Mouse (Mus musculus) megakaryocyte progenitor cell, adult 5-6 weeks (primary cell): ENCODE results near the gene Rpl13. TPM values are rescaled to one million over a fixed set of nuclear protein-coding genes. Genes with fewer than 3 reads are reported as not detected.

ENCODE experiments used
- ATAC-seq: replicated peaks from 2 replicates; pipeline ENCODE4 v1.8.0; 2016; ENCODE audit warnings: mild to moderate bottlenecking, moderate TSS enrichment, inconsistent platforms; ENCODE audit not compliant: poor library complexity
- total RNA-seq, 2 experiments: library from RNA; stranded (forward) in 1 of 2; stranded (reverse) in 1 of 2; fragments of 157-497, 149-512 nt in 1 of 2; fragments of 200-1000 nt in 1 of 2; gene quantifications; 2 replicates each; pipeline versions ENCODE4 v1.2.3 to v1.2.4; 2015 to 2017

The Rpl13 gene
- total RNA-seq, 2 experiments from 2014 or later, result 1,251 to 3,507 TPM

DNA sequence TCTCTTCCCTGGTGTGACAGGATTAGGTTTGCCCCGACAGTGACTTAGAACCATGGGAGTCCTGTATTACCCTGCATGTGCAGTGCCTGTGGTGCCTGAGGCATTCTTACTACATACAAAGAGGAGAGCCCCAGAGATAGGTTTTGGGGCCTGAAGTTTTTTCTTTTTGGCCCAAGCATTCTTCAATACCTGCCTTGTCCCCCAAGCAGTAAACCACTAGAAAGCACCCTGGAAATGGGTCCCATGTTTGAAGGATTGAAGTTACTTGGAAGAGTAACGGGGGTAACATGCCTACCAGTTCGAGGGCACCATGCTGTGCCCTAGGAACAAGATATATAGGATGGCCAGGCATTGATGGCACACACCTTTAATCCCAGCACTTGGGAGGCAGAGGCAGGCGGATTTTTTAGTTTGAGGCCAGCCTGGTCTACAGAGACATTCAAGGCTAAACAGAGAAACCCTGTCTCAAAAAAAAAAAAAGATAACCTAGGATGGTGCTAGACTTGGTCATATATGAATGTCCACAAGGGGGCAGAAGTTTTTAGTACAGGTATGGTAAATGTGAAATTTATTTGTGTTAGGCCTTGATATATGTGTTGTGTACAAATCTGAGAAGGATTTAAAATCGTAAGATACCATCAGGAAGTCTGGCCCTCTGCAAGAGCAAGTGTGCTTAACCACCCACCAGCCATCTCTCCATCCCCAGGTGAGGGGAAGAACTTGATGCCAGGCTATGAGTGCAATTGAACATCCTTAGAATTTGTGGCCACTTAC is 3.6 kb downstream of the Rpl13 start:
- ATAC-seq, result peak; percentile 19; the same call in 1 of the 2 replicates

DNA sequence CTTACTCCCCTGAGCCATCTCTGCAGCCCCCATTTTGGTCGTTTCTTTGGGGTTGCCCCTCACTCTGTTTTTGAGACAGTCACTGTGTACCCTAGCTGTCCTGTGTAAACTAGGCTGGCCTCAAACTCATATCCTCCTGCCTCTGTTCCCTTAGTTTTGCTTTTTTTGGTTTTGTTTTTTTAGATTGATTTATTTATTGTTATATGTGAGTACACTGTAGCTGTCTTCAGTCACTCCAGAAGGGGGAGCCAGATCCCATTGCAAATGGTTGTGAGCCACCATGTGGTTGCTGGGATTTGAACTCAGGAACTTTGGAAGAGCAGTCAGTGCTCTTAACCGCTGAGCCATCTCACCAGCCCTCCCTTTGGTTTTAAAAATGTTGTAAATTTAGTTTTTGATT is 4.4 kb downstream of the Rpl13 start:
- ATAC-seq, result no peak

DNA sequence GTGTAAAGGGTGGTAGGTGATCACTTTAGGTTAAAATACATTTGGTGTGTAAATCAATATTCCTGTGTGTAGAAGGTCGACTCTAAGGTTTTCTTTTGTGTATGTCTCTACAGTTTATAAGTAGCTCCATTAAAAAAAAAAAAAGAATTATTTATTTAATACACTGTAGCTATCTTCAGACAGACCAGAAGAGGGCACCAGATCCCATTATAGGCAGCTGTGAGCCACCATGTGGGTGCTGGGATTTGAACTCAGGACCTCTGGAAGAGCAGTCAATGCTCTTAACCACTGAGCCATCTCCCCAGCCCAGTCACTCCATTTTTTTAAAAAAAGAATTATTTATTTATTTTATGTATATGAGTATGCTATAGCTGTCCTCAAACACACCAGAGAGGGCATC is 5.9 kb downstream of the Rpl13 start:
- ATAC-seq, result no peak

DNA sequence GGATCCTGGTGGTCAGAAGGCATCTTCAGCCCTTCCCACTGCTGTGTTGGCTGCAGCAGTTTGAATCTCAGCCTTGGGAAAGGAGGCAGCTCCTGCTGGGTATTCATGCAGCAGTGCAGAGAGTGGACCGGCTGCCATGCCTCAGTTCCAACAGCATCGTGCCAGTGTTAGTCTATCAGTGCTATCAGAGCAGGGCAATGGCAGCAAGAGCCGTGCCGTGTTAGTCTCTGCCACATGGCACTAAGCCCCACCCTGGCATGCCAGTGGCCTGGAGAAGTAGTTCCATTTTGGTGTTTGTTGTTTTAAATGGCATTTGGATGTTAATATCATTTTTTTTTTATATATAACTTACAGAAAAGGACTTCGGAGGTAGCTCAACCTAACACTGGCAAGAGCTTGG is 6.8 kb downstream of the Rpl13 start:
- no peak for ATAC-seq

DNA sequence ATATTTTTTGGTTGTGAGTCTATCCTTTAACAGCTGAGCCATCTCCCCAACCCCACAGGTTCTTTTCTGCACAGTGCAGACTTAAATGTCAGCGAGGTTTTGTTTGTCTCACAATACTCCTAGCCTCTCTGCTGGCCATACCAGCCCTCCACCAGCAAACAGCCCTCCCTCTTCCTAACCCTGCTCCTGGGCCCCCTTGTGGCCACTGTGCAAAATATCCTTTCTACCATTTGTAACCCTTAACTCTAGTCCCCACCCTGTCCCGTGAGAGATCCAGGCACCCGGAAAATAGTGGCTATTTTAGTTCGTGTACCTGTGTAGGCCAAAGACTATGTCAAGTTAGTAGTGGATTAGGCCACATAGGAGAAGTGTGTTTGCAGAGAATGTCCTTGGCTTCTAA is 8.5 kb downstream of the Rpl13 start:
- ATAC-seq, result peak; percentile 79

DNA sequence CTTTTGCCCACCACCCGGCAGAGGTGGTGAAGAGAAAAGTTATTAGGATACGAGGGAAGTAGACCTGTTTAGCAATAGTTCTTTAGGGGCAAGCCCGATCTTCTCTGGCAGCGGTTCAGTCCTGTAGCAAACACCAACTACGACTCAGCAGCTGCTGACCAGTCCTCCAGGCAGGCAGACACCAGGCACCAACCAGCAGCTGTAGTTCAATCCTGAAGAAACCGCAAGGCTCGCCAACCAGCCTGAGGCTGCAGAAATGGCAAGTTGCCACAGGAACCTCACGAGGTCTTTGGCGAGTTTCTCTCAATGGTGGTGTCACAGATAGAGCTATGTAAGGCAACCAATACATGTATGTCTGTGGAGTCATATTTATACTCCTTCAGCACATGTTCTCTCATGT is 10.7 kb downstream of the Rpl13 start:
- no peak for ATAC-seq

DNA sequence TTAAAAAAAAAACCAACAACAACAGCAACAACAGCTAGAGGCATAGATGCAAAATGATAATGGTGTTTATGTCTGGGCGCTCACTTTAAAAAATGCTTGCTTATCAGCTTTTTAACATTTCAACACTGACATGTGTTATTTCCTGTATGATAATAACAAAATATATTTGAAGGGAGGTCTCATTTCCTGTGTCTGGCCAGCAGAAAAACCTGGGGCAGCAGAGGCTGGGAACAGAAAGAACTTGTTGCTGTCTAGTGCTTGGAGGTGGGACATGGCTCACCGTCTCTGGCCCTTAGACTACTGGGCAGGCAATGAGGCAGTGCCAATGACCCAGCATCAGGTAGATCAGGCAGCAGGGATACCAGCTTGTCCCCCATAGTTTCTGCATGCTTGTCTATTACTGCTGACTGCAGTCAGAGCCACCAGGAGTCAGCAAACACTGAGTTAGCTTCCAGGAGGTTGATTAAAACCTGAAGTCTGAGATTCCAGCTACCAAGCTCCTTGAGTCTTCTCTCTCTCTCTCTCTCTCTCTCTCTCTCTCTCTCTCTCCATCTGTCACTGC is 11.8 kb downstream of the Rpl13 start:
- ATAC-seq, result peak; percentile 12

DNA sequence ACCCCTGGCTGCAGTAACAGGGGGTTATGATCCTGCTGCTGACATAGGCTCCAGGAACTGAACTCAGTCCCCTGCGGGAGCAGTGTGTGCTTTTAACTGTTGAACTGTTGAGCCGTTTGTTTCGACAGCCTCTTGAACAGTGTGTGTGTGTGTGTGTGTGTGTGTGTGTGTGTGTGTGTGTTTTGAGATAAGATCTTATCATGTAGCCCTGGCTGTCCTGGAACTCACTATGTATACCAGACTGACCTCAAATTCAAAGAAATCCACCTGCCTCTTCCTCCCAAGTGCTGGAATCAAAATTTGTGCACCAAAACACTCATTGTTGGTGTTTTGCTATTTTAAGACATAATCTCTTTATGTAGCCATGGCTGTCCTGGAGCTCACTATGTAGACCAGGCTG is 12.5 kb downstream of the Rpl13 start:
- peak; percentile 5; the same call in 1 of the 2 replicates for ATAC-seq

DNA sequence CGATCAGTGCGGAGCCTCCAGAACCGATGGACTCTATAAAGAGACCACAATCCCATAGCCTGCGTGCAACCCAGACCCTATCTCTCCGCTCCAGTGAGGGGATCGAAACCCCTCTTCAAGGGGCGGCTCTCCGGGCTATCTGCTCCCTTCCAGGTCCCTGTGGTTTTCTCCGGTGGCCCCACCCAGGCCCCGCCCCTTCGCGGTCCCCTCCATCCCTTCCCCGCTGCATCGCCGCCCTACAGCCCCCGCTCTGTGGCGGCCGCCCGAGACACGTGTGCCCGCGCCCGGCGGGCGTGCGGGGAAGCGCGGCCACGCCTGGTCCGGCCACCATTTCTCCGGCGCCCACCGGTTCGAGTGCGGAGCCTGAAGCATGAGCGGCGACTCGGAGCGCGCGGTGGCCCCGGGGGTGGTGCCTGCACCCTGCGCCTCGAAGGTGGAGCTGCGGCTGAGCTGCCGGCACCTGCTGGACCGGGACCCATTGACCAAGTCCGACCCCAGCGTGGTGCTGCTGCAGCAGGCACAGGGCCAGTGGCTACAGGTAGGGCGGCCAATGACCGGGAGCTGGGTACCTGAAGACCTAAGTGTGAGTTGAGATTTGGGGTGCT is 15.1 kb downstream of the Rpl13 start, which contains the start of gene Cpne7:
TSS of gene Cpne7 (plus strand) at position 248 of the 605 bp plus-strand sequence.
- peak; percentile 16 for ATAC-seq

DNA sequence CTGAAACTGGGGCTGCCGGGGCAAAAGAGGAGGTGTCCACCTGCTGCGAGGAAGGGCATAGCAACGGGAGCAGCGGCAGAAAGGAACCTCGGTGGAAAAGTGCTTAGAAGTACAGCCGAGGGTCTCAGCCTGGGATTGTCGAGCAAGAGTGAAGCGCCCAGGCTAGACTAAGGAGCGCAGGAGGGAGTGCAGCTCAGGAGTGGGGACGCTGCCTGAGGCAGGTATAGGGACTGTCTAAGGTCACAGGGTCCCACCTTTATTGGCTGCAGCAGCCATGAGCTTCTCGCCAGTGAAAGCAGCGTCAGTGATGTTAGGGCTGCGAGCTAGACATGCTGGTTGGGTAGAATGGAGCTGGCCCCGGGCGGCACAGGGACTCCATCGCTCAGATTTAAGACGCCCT is 15.6 kb downstream of the Rpl13 start:
- ATAC-seq, result no peak

DNA sequence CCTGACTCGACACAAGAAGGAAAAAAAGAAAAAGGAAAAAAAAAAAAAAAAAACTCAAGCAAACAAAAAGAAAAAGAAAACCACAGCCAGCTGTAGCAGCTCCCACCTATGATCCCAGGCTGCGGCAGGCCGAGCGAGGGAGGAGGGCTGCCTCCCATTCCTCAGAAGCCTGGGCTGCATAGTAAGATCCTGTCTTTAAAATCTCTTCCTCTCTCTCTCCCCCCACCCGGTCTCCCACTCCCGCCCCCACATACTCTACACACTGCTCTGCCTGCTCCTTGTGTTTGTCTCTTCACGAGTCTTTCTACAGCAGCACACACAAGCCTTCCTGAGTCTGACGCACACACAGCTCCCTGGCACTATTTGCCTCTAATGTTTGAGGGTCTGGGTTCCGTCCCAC is 19.9 kb downstream of the Rpl13 start:
- ATAC-seq, result no peak

DNA sequence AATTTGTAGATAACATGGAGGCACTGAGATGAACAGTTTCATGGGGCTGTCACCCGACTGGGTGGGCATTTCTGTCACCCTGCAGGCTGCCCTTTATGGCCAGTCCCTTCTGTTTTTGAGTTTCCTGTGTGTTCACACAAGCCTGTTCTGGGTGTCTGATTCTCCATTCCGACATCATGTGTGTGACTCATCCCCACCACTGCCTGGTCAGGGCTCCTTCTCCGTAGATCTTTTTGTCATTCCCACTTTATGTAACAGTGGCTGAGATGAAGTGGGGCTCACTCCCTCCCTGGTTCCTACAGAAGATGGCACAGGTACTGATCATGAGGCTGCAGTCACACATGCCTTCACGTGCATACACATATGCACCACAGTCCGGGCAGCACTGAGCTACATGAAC is 20.5 kb downstream of the Rpl13 start:
- ATAC-seq, result no peak

DNA sequence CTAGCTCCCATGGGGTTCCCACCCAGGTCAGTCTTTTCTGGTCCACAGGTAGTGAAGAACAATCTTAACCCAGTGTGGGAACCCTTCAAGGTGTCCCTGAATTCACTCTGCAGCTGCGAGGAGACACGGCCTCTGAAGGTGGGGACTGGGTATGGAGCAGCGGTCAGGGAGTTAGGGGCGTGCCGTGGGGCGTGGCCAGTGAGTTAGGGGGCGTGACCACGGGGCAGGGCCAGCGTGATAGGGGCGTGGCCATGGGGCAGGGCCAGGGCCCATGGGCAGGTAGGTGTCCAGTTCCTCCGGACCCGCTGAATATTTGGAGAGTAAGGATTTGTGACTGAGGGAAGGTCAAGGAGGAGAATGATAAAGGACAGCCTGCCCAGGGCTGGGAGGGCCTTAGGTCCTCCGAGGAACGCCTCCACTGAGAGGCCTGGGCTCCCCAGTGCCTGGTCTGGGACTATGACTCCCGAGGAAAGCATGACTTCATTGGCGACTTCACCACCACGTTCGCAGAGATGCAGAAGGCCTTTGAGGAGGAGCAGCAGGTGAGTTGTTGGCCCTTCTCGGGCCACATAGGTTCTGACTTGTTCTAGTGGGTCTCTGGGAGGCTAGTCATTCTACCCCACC is 24.2 kb downstream of the Rpl13 start:
- peak; percentile 83 for ATAC-seq

DNA sequence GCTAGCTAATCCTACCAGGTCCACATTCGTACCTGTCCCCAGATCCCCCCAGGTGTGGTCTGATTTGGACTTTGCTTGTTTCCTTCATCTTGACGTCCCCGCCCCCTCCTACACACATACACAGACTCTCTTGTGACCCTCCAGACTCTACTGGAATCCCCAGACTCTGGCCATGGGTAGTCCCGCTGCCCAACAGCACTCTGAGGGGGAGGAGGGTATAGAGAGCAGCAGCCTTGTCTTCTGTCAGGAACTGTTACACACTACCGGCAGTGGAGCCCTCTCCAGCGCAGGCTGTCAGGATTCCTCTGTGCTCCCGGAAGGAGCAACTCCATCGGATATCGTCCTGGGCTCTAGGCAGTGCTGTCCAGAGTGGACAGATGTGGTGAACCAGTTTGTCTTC is 28.9 kb downstream of the Rpl13 start:
- ATAC-seq, result no peak

DNA sequence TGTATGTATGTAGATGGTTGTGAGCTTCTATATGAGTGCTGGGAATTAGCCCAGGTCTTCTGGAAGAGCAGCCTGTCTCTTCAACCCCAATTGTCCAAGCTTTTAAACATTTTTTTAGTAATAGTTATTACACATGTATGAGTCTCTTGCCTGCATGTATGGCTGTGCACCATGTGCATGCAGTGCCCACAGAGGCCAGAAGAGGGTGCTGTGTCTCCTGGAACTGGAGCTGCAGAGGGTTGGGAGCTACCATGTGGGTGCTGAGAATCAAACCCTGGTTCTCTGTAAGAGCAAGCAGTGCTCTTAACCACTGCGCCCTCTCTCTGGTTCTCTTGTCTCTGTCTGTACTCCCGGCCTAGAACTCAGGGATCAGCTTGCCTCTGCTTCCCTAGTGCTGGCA is 30.8 kb downstream of the Rpl13 start:
- no peak for ATAC-seq

DNA sequence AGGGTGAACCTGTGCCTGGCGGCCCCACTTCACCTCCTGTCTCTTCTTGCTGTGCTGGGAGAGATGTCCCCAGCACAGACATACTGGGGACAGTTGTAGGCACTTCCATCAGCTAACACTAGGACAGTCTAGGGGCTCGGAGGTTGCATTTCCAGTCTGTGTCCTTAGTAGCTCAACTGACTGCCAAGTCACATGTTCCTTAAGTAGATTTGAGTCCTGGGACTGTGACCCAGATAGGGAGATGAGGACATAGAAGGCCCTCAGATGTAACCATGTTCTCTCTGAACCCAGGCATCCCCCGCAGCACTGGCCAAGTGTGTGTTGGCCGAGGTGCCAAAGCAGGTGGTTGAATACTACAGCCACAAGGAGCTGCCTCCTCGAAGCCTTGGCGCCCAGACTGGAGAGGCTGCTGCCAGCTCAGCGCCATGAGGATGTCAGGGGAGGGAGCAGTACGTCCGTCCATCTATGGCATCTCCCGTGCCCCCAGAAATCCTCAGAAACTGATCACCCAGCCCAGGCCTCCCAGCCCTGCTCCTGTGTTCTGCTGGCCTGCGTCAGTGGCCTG is 32.1 kb downstream of the Rpl13 start:
- no peak for ATAC-seq

DNA sequence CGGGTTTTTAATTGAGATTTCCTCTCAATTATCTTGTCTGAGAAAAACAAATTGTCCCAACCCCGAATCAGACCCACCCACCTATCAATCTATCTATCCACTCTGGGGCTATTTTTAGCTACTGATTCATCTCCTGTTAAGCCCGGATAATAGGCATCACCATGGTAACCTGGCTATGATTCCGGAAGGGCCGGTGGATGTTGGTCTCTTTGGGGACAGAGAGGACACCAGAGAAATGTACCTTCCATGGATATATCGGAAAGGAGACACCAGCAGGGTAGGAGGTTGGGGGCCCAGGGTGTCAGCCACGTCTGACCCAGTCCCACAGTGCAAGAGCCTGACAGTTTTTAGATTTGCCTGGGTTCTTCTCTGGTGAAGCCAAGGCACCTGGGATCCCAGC is 33.3 kb downstream of the Rpl13 start:
- ATAC-seq, result no peak

DNA sequence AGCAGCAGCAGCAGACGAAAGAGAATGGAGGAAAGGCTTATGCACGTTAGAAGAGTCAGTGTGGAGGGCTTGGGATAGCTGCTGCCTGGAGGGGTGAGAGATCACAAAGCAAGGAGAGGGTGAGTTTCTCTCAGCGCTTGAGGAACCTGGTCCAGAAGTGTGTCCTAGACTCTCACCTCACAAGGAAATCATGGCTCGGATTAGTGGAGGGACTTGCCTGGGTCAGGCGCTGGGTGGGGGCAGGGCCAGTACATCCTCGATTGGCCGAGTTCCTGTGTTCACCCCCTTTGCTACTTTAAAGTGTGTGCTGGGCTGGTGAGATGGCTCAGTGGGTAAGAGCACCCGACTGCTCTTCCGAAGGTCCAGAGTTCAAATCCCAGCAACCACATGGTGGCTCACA is 33.7 kb downstream of the Rpl13 start:
- no peak for ATAC-seq

DNA sequence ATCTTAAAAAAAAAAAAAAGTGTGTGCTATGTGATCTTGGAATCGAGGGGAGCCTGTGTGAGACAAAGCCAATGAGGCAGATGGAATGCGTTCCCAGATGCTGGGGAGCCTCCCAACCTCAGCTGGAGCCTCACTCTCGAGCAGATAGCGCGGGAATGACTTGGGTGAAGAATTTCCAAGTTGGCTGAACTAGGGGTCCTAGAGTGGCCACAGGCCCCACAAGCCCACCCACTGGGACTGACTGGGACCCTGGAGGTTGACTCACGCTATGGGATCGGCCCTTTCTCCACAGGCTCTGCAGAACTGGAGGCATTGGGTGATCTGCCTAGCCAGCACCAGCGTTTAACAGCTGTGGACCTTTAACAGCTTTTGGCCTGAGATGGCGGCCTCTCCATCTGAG is 34.1 kb downstream of the Rpl13 start:
- ATAC-seq, result no peak

DNA sequence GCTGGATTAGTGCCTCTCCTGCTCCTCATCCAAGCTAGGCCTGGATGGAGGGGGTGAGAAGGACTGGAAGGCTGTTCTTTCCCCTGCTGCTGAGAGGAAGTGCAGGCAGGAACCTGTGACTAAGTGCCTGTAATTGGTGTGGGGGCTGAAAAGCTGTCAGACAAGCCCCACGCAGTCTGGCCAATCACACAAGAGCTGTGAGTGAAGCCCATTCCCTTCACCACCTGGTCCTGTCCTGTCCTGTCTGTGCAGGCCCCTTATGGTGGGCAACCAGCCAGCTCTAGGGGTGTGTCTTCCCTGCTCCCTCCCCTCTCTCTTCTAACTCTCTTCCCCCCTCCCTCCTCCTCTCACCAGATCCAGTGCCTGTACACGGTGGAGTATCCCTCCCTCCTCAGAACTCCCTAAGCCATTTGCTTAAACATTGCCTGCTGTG is 35.5 kb downstream of the Rpl13 start:
- ATAC-seq, result no peak

DNA sequence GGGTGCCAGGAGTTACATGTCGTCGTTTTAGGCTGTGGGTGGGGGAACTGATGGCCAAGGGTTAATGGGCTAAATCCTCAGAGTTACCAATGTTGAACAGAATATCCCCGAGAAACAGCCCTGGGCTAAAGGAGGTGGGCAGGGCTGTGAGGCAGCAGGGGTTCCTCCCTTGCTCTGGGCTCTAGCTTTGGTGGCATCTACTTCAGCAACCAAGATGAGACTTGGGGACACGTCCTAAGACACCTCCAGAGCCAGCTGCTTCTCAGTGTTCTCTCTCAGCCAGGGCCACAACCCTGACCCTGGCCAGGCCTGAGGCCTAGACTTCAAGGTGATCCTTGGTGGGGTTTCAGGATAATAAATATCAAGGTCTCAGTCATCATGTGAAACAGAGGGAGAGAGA is 36.6 kb downstream of the Rpl13 start:
- ATAC-seq, result no peak
